Mouse (Mus musculus): Measurements from ENCODE around the gene Slc38a7. TPM values are rescaled to one million over a fixed set of nuclear protein-coding genes. Genes with fewer than 3 reads are reported as not detected.
A peak's percentile ranks its signal among the peaks of the same experiment; 100 is the strongest.

Slc38a7 gene
- 8.0 and 8.2 TPM in 2 replicates for polyA plus RNA-seq (2015; fragmentation: Nextera tagmentation; extraction: Ambion mirVana)

DNA sequence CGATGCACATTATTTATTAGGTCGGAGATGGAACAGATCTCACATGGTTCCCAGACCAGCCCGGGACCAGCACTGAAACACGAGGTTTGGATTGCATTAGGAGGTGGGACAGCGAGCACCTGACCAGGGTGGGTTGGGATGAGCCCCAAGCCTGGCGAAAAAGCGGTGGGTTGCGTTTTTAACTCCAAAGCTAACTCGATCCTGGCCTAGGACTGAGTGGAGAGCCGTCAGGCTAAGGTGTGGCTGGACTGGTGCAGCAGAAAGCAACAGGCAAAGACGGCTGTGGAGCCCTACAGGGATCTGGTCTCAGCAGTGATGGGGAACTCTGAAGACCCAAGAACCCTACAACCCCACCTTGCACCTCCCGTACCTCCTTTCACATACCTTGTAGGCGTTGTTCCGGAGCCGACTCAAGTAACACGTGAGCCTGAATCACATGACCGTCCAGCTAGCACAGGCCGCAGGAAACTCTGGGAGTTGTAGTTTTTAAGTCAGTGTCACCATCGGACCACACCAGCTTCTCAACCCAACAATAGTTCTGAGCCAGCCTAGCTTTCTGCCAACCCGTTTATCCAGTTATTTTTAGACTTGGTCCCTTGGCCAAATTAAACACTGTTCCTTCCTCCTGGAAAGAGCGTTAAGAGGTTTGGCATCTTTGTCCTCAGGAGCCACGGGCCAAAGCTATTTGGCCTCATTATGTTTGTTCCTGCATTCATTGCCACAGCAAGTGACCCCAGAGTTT is at the start of gene Slc38a7:
TSS of gene Slc38a7 (minus strand) at position 438 of the 742 bp plus-strand sequence.
- Histone ChIP-seq H3K27ac (replicated peaks) (peak within 1 kb of the TSS; percentile 67), H3K36me3 (replicated peaks) (0 out of 2 replicates have a peak, but pooled peaks cover 1% of the 10 kb centered on the region), H3K4me2 (peak within 1 kb of the TSS; percentile 78), H3K27me3 (no peaks in the 10 kb centered on the region), H3K9me3 (replicated peaks) (no peaks in the 10 kb centered on the region), H3K4me1 (replicated peaks) (peaks cover 17% of the 10 kb centered on the region), H3K9ac (peak within 1 kb of the TSS; percentile 54), H3K4me3 (replicated peaks) (peak within 1 kb of the TSS; percentile 65)
- WGBS (ENCODE audit: insufficient replicate concordance), result 14% methylated on average over 22 of the region's 22 CpGs
- ATAC-seq (ENCODE audit: insufficient read depth), result peak; percentile 73

DNA sequence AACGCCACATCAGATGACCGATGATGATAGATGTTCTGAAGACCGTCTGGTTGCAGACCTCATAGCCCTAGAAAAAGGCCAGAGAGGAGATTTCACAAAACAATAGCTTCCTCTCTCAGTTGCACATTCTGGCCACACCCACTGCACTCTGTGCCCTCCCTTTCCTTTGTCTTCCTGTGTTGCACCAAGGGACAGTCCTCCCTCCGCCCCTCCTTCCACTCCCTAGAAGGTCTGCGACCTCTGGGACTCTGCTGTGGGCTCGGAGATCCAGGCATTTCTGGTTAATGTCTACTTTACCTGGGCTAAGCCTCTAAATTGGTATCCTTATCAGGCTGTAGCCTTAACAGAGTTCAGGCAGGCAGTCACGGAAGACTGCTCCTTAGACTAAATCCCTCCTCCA is 48.5 kb upstream of the Slc38a7 start:
- no peaks in the 10 kb centered on the region for H3K36me3 ChIP-seq (replicated peaks)
- 41% methylated on average over 7 of the region's 7 CpGs for WGBS (ENCODE audit: insufficient replicate concordance)
- H3K4me3 ChIP-seq (replicated peaks), result no peak overlapping the region
- no peak overlapping the region for H3K27ac ChIP-seq (replicated peaks)
- H3K27me3 ChIP-seq, result no peaks in the 10 kb centered on the region
- no peaks in the 10 kb centered on the region for H3K9me3 ChIP-seq (replicated peaks)
- H3K4me1 ChIP-seq (replicated peaks), result 0 out of 2 replicates have a peak, but pooled peaks cover 2% of the 10 kb centered on the region
- no peak overlapping the region for H3K4me2 ChIP-seq
- no peak for ATAC-seq (ENCODE audit: insufficient read depth)
- H3K9ac ChIP-seq, result no peak overlapping the region

DNA sequence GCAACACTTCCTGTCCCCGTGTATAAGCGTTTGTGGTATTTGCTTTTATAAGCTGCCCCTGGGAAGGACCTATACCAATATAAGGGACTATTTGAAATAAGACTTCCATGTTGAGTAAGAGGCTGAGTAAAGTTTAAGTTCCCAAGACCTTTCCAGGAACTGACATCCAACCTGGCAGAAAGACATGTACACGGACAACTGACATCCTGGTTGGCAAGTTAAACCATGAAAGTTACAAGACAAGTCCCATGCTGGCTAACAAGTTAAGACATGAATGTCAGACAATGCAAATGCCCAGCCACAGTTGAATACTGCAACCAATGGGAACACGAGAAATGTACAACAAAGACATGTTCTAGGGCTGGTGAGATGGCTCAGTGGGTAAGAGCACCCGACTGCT is 40.4 kb upstream of the Slc38a7 start:
- WGBS (ENCODE audit: insufficient replicate concordance), result 55% methylated on average over 5 of the region's 5 CpGs
- no peak overlapping the region for H3K4me3 ChIP-seq (replicated peaks)
- H3K9me3 ChIP-seq (replicated peaks), result no peaks in the 10 kb centered on the region
- no peaks in the 10 kb centered on the region for H3K27me3 ChIP-seq
- no peak overlapping the region for H3K9ac ChIP-seq
- no peak overlapping the region for H3K4me2 ChIP-seq
- no peaks in the 10 kb centered on the region for H3K36me3 ChIP-seq (replicated peaks)
- H3K27ac ChIP-seq (replicated peaks), result no peak overlapping the region
- no peaks in the 10 kb centered on the region for H3K4me1 ChIP-seq (replicated peaks)
- no peak for ATAC-seq (ENCODE audit: insufficient read depth)

DNA sequence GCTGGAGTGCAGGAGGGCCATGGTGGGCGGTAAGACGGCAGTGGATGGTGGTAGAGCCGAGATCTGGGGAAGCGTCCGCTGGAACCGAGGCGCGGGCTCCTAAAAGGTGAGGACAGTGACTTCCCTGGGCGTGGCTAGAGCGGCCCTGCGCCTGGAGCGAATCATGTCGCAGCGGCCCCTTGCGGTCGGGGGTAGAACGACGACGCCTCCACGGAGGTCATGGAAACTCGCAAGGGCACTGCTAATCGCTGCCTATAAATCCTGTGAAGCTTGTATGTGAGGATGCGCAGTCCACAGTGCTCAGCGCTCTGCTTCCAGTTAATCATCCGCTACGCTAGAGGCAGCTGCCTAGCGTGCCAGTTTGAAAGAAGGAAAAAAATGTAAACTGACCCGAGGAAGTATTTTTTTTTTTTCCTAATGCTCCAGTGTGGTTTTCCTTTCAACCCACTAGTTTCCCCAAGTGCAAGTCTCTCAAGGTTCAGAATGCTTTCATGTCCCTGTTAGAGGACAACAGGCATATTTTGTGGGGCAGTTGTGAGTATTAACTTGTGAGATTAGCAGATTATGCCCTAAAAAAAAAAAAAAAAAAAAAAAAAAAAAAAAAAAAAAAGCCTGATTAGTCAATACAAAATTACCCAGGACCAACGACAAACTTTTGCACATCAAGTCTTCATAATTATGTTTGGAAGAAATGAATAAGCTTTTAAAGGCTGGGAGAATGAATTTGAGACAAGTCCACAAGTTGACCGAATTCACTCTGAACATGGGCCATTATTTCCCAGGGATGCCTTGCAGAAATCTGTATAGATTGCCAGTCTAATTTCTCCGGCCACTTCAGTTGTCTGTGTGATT is 35.2 kb upstream of the Slc38a7 start, which contains the start of gene Got2:
TSS of gene Got2 (minus strand) at position 263 of the 852 bp plus-strand sequence.
- peak within 1 kb of the TSS; percentile 90 for H3K4me3 ChIP-seq (replicated peaks)
- 5% methylated on average over 31 of the region's 31 CpGs for WGBS (ENCODE audit: insufficient replicate concordance)
- ATAC-seq (ENCODE audit: insufficient read depth), result peak; percentile 77

DNA sequence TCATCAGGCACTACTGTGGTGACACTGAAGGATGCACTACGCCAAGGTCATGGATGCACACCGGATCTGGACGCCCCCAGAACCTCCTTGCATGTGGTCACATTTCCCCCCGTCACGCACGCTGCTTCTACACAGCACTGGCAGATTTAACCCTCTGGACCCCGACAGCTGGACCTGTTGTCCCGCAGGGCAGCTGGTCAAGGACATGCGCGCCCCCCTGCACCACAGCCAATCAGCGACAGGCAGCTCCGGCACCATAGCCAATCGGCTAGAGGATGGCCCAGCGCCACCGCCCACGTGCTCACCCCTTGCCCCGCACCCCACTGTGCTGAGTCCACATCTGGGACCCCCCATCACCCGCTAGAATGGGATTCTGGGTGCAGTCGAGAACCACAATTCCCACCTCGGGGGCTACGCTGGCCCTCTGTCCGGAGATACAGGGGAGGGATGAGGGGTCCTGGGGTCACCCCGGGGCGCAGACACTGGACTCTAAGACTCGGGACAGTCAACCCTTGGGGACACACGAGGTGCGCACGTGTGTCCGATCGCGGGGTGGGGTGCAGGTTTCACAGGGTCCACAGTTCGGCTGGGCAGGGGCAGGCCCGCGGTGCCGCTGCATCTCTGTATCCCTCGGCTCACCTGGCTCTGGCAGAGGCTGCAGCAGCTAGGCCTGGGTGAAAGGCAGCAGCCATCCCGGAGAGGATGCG is 34.4 kb upstream of the Slc38a7 start:
- peak overlapping the region; percentile 83 for H3K27ac ChIP-seq (replicated peaks)
- H3K4me3 ChIP-seq (replicated peaks), result peak overlapping the region; percentile 90
- no peaks in the 10 kb centered on the region for H3K9me3 ChIP-seq (replicated peaks)
- peak overlapping the region; percentile 98 for H3K4me2 ChIP-seq
- H3K9ac ChIP-seq, result peak overlapping the region; percentile 77
- peaks cover 30% of the 10 kb centered on the region for H3K4me1 ChIP-seq (replicated peaks)
- H3K36me3 ChIP-seq (replicated peaks), result 0 out of 2 replicates have a peak, but pooled peaks cover 2% of the 10 kb centered on the region
- H3K27me3 ChIP-seq, result no peaks in the 10 kb centered on the region
- ATAC-seq (ENCODE audit: insufficient read depth), result peak; percentile 86
- WGBS (ENCODE audit: insufficient replicate concordance), result under 1% methylated on average over 38 of the region's 38 CpGs

More for the DNA sequence above, 35.2 kb upstream of the Slc38a7 start, which contains the start of gene Got2:
- Histone ChIP-seq H3K9ac (peak within 1 kb of the TSS; percentile 77), H3K36me3 (replicated peaks) (no peaks in the 10 kb centered on the region), H3K4me2 (peak within 1 kb of the TSS; percentile 98), H3K9me3 (replicated peaks) (no peaks in the 10 kb centered on the region), H3K27ac (replicated peaks) (peak within 1 kb of the TSS; percentile 83), H3K27me3 (no peaks in the 10 kb centered on the region), H3K4me1 (replicated peaks) (peaks cover 28% of the 10 kb centered on the region)

DNA sequence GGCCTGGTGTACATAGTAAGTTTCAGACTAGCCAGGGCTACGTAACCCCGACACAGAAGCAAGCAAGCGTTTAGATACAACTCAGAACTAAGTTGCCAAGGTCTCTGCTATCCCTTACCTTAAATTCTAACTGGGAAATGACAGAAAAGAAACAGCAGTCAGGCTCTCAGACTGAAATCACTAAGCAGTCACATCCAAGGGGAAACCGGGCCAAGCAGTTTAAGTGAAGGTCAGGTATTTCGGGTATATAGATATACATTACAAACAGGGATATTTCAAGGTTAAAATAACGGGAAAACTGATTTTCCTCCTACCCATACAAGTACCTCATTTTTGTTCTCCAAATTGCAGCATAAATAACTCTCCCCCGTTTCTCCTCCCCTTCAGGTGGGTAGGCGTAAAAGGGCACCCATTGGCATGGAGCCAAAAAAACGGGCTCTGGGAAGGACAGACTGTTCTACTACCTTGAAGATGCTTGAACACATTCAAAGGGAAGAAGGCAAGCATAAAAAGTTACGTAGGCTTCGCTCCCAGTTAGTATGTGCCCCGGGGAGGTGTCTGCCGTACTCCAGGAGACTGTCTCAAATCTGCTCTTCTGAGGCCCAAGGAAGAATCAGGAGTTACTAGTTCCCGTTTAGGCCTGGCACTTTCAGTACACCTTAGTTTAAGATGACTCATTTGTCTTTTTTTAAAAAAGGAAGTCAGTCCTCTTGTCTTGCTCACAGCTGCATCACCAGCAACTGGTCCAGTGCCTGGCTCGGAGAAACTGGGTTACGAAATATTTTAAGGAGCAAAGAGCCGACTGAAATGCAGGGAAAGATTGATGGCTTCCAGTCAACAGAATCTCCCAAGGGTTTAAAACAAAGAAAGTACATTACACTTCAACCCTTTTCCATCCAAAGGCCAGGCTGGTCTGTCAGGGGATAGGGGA is 33.6 kb upstream of the Slc38a7 start:
- Histone ChIP-seq H3K9me3 (replicated peaks) (no peaks in the 10 kb centered on the region), H3K27ac (replicated peaks) (peak overlapping the region; percentile 83)
- WGBS (ENCODE audit: insufficient replicate concordance), result 55% methylated on average over 17 of the region's 17 CpGs

DNA sequence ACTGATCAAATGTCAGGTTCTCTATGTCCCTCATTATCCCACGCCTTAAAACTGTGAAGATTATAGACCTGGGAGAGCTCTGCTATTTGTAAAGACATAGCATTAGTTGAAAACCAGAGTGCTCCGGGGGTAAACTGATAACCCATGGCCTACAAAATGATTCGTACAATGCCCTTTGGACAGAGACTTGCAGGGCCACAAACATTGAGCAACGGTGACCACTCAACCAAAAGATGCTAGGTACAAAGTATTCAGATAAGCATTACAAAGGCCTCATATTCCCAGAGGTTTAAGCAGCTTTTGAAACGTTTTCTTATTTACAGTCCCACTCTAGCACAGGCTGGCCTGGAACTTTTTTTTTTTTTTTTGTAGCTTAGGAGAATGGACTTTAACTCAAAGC is 32.6 kb upstream of the Slc38a7 start:
- peak; percentile 8; the same call in 1 of the 2 replicates for ATAC-seq (ENCODE audit: insufficient read depth)
- H3K27me3 ChIP-seq, result no peaks in the 10 kb centered on the region
- H3K4me2 ChIP-seq, result peak overlapping the region; percentile 13; the same call in 1 of the 2 replicates
- H3K4me3 ChIP-seq (replicated peaks), result no peak overlapping the region
- peaks cover 35% of the 10 kb centered on the region for H3K4me1 ChIP-seq (replicated peaks)
- 50% methylated on average over 5 of the region's 5 CpGs for WGBS (ENCODE audit: insufficient replicate concordance)
- H3K9me3 ChIP-seq (replicated peaks), result no peaks in the 10 kb centered on the region
- peak overlapping the region; percentile 63 for H3K27ac ChIP-seq (replicated peaks)
- H3K9ac ChIP-seq, result no peak overlapping the region
- 0 out of 2 replicates have a peak, but pooled peaks cover 3% of the 10 kb centered on the region for H3K36me3 ChIP-seq (replicated peaks)

More for the DNA sequence above, 33.6 kb upstream of the Slc38a7 start:
- ATAC-seq (ENCODE audit: insufficient read depth), result no peak
- peak overlapping the region; percentile 98 for H3K4me2 ChIP-seq
- H3K27me3 ChIP-seq, result no peaks in the 10 kb centered on the region
- 0 out of 2 replicates have a peak, but pooled peaks cover 3% of the 10 kb centered on the region for H3K36me3 ChIP-seq (replicated peaks)
- peak overlapping the region; percentile 77 for H3K9ac ChIP-seq
- H3K4me1 ChIP-seq (replicated peaks), result peaks cover 30% of the 10 kb centered on the region
- peak overlapping the region; percentile 90 for H3K4me3 ChIP-seq (replicated peaks)

DNA sequence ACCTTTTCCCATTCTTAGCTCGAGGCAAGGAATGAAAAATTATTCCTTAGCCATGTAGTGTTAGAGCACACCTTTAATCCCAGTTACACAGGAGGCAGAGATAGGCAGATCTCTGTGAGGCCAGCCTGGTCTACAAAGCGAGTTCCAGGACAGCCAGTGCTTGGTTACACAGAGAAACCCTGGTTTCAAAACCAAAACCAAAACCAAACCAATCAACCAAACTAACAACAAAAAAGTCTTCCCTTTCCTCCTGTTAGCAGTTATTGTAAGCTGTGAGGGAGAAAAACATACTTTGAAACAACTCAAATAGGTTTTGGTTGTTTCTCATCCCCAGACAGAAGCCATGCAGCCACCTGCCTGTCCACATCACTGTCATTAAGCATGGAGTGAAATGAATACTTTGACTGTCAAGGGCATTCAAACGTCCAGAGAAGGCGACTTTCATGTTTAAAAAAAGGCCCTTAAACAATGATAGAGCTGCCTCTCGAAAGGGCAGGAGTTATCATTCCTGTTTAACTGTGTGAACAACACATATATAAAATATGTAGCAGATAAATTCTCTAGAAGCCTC is 32.0 kb upstream of the Slc38a7 start:
- H3K4me2 ChIP-seq, result peak overlapping the region; percentile 13
- peak overlapping the region; percentile 63 for H3K27ac ChIP-seq (replicated peaks)
- H3K27me3 ChIP-seq, result no peaks in the 10 kb centered on the region
- no peaks in the 10 kb centered on the region for H3K9me3 ChIP-seq (replicated peaks)
- 0 out of 2 replicates have a peak, but pooled peaks cover 3% of the 10 kb centered on the region for H3K36me3 ChIP-seq (replicated peaks)
- 55% methylated on average over 5 of the region's 5 CpGs for WGBS (ENCODE audit: insufficient replicate concordance)
- peaks cover 35% of the 10 kb centered on the region for H3K4me1 ChIP-seq (replicated peaks)
- H3K9ac ChIP-seq, result no peak overlapping the region
- no peak overlapping the region for H3K4me3 ChIP-seq (replicated peaks)
- ATAC-seq (ENCODE audit: insufficient read depth), result no peak

DNA sequence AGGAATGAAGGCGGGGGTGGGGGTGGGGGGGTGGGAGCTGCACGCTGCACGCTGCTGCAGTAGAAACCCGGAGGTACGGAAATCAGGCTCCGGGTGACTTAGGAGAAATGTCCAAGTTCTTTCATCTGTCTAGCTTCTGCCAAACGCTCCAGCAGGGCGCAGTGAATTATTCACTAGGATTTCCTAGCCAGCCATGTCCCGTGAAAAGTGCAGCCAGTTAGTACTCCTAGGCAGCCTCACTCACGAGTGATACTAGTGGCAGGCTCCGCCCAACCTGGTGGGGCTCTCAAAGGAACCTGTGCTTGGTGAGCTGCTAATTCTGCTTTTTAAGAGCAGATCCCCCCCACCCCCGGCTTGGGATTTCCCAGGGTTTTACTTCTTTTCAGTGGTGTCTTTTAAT is 31.2 kb upstream of the Slc38a7 start:
- WGBS (ENCODE audit: insufficient replicate concordance), result 73% methylated on average over 12 of the region's 12 CpGs
- Histone ChIP-seq H3K4me3 (replicated peaks) (no peak overlapping the region), H3K9ac (no peak overlapping the region; the same call in 1 of the 2 replicates), H3K27ac (replicated peaks) (peak overlapping the region; percentile 63), H3K27me3 (no peaks in the 10 kb centered on the region), H3K4me2 (peak overlapping the region; percentile 13), H3K36me3 (replicated peaks) (0 out of 2 replicates have a peak, but pooled peaks cover 3% of the 10 kb centered on the region), H3K9me3 (replicated peaks) (no peaks in the 10 kb centered on the region), H3K4me1 (replicated peaks) (peaks cover 38% of the 10 kb centered on the region)
- no peak for ATAC-seq (ENCODE audit: insufficient read depth)

All from liver, embryonic 15.5 days (tissue).